Mouse (Mus musculus) limb, embryonic 10.5 days (tissue): ENCODE measurements around the gene Elp5. TPM values are rescaled to one million over a fixed set of nuclear protein-coding genes. Genes with fewer than 3 reads are reported as not detected.

Experiments used
- DNase-seq: peaks from one replicate; pipeline ENCODE4 v3.0.0-alpha.2; 2017; ENCODE audit warnings: low spot score
- H3K27ac ChIP-seq: fragments of 300-500 bp; sonication (generic); 2 replicates; pipeline ENCODE4 v1.5.1; 2016; ENCODE audit warnings: mild to moderate bottlenecking
- H3K27me3 ChIP-seq: fragments of 300-500 bp; sonication (generic); 2 replicates; pipeline ENCODE4 v1.6.1; 2016; ENCODE audit warnings: low read depth, mild to moderate bottlenecking; ENCODE audit not compliant: poor library complexity, severe bottlenecking
- H3K36me3 ChIP-seq: fragments of 300-500 bp; sonication (generic); 2 replicates; pipeline ENCODE4 v1.6.1; 2016; ENCODE audit warnings: mild to moderate bottlenecking, moderate library complexity
- H3K4me1 ChIP-seq: fragments of 300-500 bp; sonication (generic); 2 replicates; pipeline ENCODE4 v1.6.1; 2016
- H3K4me3 ChIP-seq: fragments of 300-500 bp; sonication (generic); 2 replicates; pipeline ENCODE4 v1.5.1; 2016; ENCODE audit warnings: mild to moderate bottlenecking, moderate library complexity
- H3K9me3 ChIP-seq: fragments of 300-500 bp; sonication (generic); replicated peaks from 2 replicates; pipeline ENCODE4 v1.6.1; 2016; ENCODE audit warnings: mild to moderate bottlenecking
- WGBS: fragments of 180-500 bp; shearing (Covaris S2); methylation state at CpG from one replicate; pipeline ENCODE4 v1.1.7; 2016; 5-methylcytosine and 5-hydroxymethylcytosine counted together
- polyA plus RNA-seq: library from polyadenylated mRNA; unstranded; fragments of >200 nt; fragmentation: Nextera tagmentation; extraction: Ambion mirVana; gene quantifications from 2 replicates; pipeline ENCODE4 v1.2.1, GENCODE M21; 2016

The Elp5 gene
- polyA plus RNA-seq, 1 experiment from 2014 or later = 154 TPM

DNA sequence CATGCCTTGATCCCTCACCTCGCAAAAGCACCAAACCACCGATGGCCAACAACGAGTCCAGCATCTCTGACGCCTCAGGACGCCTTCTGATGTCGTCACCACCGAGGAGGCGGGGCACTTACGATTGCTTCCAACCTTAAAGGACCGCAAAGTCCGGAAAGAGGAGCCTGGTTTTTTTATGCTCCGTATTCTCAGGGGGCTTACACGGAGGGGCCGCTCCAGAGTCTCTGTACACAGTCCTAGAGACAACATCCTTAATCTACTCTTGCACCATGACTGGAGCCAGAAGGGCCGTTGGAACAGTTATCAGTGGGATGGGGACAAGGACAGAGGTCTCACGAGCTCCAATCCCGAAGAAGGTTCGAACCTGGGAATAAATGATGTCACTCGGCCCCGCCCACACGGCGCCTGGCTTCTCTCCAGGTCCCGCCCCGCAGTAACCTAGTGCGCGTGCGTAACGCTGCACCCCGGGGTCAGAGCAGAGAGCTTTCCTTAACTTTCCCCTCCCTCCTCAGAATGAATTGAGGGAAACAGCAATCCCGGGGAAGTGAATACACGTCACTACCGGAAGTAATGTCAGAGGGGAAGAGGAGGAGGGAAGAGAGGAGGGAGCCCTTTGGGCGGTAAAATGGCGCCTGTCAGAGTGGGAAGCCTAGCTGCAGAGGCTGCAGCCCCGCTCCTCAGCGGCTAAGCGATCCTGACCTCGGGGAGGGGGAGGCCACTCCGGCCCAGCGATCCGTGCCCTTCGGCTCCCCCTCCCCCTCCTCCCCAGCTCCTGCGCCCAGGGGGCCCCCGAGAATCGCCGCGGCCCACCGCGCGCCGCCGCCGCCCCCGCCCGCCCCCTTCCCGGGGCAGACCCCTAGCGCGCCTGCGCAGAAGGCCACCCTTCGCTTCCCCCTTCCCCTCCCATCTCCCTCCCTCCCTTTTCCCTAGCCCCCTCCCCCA, 1.8 kb downstream of the Elp5 start:
- under 1% methylated on average over 51 of the region's 60 CpGs for WGBS
- H3K36me3 ChIP-seq = peaks cover 62% of the 10 kb centered on the region
- peak; percentile 99 for DNase-seq
- peaks cover 26% of the 10 kb centered on the region for H3K4me1 ChIP-seq
- peak overlapping the region; percentile 98 for H3K4me3 ChIP-seq
- H3K27me3 ChIP-seq = no peaks in the 10 kb centered on the region
- H3K9me3 ChIP-seq = no peaks in the 10 kb centered on the region
- peak overlapping the region; percentile 98 for H3K27ac ChIP-seq

DNA sequence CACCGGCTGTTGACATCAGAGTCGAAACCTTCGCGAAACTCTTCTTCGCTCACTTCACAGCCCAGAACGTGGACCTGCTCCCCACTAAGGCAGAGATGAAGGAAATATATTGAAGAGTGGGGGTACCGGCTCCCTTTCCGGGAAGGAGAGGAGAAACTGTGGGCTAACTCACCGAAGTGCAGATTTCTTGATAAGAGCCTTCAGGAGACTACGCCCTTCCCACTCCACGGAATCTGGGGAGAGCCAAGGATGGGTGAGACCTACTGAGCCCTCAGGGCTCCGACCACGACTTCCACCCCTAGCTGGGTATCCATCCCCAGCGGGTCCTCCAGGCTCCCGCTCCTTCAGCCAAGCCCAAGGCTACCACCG, 2.5 kb downstream of the Elp5 start:
- 3% methylated on average over 16 of the region's 16 CpGs for WGBS
- no peaks in the 10 kb centered on the region for H3K9me3 ChIP-seq

DNA sequence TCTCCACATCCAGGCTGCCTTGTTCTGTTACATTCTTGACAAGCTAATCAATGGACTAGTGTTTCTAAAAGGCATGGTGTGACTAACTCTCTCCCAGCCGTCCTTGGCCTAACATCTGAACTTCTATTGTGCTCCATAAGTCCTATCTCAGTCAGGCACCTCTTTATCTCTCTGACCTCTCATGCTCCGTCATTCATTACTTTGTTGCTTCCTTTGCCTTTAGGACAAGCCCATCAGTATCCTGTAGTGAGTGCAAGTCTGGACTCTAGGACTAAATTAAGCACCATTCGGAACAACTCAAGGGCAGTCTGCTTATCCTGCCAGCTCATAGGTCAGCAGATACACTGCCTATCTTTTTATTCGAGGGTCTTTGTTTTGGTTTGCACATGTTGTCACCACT, 6.0 kb downstream of the Elp5 start:
- peaks cover 77% of the 10 kb centered on the region for H3K36me3 ChIP-seq
- no peak overlapping the region for H3K27ac ChIP-seq
- H3K27me3 ChIP-seq = no peaks in the 10 kb centered on the region
- no peak for DNase-seq
- H3K9me3 ChIP-seq = no peaks in the 10 kb centered on the region
- 95% methylated on average over 4 of the region's 4 CpGs for WGBS
- no peak overlapping the region for H3K4me3 ChIP-seq
- H3K4me1 ChIP-seq = peaks cover 4% of the 10 kb centered on the region; the same call in 1 of the 2 replicates

More for the DNA sequence above, 2.5 kb downstream of the Elp5 start:
- no peak for DNase-seq
- peaks cover 26% of the 10 kb centered on the region for H3K4me1 ChIP-seq
- peaks cover 62% of the 10 kb centered on the region for H3K36me3 ChIP-seq
- no peaks in the 10 kb centered on the region for H3K27me3 ChIP-seq
- peak overlapping the region; percentile 98 for H3K4me3 ChIP-seq
- H3K27ac ChIP-seq = peak overlapping the region; percentile 98

DNA sequence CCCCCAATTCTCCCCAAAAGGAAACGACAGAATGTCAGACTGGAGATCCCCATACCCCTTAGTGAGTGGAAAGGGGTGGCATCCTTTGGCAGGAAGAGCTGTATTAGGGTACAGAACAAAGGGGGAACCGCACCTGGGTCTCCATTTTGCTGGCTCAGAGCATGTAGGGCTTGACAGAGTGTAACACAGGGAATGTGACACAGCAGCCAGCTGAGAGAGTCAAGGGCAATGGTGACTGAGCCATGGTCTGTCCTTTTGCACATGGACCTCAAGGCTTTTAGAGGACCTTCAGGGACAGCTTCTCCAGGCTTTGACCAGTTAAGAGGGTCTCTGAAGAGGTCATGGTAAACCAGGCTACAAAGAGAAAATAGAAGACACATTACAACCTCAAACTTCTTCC, 7.4 kb downstream of the Elp5 start:
- Histone ChIP-seq H3K27ac (no peak overlapping the region), H3K36me3 (peaks cover 88% of the 10 kb centered on the region), H3K9me3 (no peaks in the 10 kb centered on the region), H3K4me3 (no peak overlapping the region), H3K4me1 (peaks cover 4% of the 10 kb centered on the region; the same call in 1 of the 2 replicates), H3K27me3 (no peaks in the 10 kb centered on the region)
- no peak for DNase-seq
- 93% methylated on average over 2 of the region's 2 CpGs for WGBS

DNA sequence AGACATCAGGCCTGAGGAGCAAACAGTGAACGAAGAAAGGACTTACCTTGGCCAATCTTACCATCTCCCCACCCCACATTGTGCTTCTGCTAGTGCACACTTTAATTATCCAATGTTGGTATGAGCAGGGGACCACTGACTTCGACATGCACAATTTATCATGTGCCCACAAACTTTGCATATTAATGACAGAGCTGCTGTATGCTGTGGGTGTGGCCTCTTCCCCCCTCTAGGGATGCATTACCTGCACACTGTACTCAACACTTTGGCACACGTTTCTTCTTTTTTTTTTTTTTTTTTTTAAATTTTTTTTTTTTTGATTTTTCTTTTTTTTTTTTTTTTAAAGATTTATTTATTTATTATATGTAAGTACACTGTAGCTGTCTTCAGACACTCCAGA, 11.5 kb downstream of the Elp5 start:
- Histone ChIP-seq H3K27ac (no peak overlapping the region), H3K36me3 (peaks cover 83% of the 10 kb centered on the region), H3K27me3 (peaks cover 32% of the 10 kb centered on the region), H3K4me1 (peaks cover 11% of the 10 kb centered on the region), H3K4me3 (no peak overlapping the region), H3K9me3 (no peaks in the 10 kb centered on the region)
- DNase-seq = no peak
- 93% methylated on average over 3 of the region's 3 CpGs for WGBS

DNA sequence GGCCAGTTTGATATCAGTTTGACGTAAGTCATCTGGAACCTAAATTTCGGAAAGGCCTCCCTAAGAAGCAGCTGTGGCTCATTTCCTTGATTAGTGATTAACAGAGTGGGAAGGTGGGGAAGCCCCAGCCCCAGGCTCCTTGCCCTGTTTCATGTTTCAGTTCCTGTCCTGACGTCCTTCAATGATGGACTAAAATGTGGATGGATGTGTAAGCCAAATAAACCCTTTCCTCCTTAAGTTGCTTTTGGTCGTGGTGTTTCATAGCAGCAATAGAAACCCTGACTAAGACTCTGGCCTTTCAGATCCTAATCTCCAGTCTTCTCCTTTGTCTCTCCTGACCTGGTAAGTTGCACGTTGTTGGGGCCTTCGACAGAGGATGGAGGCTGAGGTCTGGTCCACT, 12.1 kb downstream of the Elp5 start:
- no peak overlapping the region for H3K27ac ChIP-seq
- H3K9me3 ChIP-seq = no peaks in the 10 kb centered on the region
- H3K4me3 ChIP-seq = no peak overlapping the region
- H3K36me3 ChIP-seq = peaks cover 77% of the 10 kb centered on the region
- no peak for DNase-seq
- H3K4me1 ChIP-seq = peaks cover 14% of the 10 kb centered on the region
- peaks cover 37% of the 10 kb centered on the region for H3K27me3 ChIP-seq
- WGBS = 87% methylated on average over 6 of the region's 6 CpGs

DNA sequence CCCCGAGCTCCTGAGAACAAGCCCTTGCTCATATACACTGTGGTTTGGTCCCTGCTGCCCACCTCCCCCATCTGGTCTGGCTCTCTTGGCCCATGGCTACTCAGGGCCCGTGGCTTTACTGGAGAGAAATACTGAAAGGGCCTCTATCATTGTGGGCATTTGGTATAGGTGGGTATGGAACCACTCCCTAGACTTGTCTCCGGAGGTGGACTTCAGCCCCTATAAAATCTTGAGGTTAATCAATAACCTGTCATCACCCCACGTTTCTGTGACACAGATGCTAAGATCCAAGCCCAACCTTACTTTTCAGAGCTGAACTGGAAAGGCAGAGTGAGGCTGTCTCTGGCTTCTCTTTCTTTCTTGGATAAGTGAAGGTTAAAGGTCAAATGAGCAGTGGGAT, 13.5 kb downstream of the Elp5 start:
- Histone ChIP-seq H3K36me3 (peaks cover 63% of the 10 kb centered on the region), H3K27me3 (peaks cover 52% of the 10 kb centered on the region), H3K4me1 (peaks cover 17% of the 10 kb centered on the region), H3K27ac (no peak overlapping the region), H3K9me3 (no peaks in the 10 kb centered on the region), H3K4me3 (no peak overlapping the region)
- WGBS = 84% methylated on average over 4 of the region's 4 CpGs
- no peak for DNase-seq

DNA sequence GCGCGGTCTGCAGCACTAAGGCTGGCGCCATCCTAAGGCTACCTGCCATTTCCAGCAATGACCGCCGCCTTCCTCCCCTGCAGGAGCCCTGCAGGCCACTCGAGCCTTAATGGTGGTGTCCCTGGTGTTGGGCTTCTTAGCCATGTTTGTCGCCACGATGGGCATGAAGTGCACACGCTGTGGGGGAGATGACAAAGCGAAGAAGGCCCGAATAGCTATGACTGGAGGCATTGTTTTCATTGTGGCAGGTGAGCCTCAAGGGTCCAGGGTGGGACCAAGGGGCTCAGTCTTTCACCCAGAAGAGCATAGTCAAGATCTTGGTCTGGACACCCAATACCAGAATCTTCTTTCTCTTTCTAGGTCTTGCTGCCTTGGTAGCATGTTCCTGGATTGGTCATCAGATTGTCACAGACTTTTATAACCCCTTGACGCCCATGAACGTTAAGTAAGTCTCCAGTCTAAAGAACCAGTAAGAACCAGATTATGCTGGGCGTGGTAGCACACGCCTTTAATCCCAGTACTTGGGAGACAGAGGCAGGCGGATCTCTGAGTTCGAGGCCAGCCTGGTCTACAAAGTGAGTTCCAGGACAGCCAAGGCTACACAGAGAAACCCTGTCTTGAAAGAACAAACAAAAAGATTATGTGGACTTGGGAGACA, 15.3 kb downstream of the Elp5 start:
- H3K4me1 ChIP-seq = peaks cover 17% of the 10 kb centered on the region
- peak overlapping the region; percentile 50 for H3K4me3 ChIP-seq
- H3K9me3 ChIP-seq = no peaks in the 10 kb centered on the region
- peaks cover 70% of the 10 kb centered on the region for H3K27me3 ChIP-seq
- H3K36me3 ChIP-seq = peaks cover 45% of the 10 kb centered on the region
- DNase-seq = no peak
- 38% methylated on average over 17 of the region's 17 CpGs for WGBS
- peak overlapping the region; percentile 77 for H3K27ac ChIP-seq

DNA sequence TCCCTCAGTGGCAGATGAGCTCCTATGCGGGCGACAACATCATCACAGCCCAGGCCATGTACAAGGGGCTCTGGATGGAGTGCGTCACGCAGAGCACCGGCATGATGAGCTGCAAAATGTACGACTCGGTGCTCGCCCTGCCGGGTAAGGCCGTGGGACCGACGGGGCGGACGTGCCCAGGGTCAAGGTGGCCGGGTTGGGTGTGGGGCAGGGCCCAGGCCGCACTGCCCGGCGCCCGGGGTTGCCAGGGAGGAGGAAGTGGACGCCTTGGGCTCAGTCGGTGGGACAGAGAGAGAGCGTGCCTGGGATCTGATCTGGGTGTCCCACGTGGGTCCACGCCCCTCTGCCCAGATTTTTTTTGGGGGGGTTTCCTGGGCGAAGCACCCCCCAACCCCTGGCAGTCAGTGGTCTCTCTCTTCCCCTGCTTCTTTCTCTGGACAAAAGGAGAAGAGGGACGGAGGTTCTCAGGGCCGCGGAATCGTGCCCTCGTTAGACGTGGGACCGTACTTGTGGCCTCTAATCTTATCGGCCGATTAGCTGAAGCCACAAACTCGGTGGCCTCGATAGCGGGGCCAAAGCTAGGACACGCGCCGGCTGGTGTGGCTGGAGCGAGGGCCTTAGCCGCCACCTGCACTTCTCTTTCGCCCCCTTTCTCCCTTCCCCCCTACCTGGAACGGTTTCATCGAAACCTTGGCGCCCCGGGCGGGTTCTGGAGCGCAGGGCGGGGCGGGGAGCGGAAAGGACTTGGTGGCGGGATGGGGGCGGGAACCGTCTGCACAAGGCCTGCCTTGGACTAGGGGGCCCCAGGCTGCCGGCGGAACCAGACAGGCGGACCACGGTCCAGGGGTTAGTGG, 16.1 kb downstream of the Elp5 start:
- 2% methylated on average over 59 of the region's 59 CpGs for WGBS
- Histone ChIP-seq H3K27me3 (peaks cover 77% of the 10 kb centered on the region), H3K36me3 (peaks cover 38% of the 10 kb centered on the region), H3K27ac (peak overlapping the region; percentile 77), H3K4me3 (peak overlapping the region; percentile 50), H3K4me1 (peaks cover 17% of the 10 kb centered on the region), H3K9me3 (no peaks in the 10 kb centered on the region)
- DNase-seq = peak; percentile 71

DNA sequence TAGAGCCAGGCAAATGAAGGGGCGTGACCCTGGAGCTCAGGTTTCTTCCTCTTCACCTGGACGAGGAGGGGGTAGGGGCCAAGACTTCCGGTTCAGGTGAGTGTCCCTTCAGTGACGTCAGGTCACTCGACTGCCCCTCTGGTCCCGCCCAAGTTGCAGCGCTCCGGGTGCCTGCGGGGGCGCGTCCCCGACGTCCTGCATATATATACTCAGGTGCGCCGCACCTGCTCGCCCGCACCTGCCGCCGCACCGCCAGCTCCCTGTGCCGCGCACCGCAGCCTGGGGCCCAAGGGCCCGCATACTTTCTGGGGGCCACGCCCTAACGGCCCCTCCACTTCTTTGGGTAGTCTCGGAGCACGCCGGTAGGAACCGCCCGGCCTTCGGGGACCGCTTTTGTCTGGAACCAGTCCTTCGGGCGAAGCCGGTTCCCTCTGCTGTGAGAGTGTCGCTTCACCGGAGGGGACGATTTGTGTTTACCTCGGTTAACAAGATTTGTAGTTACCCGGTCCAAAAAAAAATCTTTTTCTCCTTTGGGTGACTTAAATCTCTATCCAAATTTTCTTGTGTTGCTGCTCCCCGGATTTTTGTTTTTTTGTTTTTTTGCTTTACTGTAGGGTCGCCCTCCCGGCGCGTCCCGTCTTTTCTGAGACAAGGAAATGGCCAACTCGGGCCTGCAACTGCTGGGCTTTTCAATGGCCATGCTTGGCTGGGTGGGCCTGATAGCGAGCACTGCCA, 16.9 kb downstream of the Elp5 start:
- peaks cover 83% of the 10 kb centered on the region for H3K27me3 ChIP-seq
- H3K36me3 ChIP-seq = peaks cover 32% of the 10 kb centered on the region
- peak overlapping the region; percentile 77 for H3K27ac ChIP-seq
- WGBS = 2% methylated on average over 49 of the region's 49 CpGs
- H3K9me3 ChIP-seq = no peaks in the 10 kb centered on the region
- peaks cover 17% of the 10 kb centered on the region for H3K4me1 ChIP-seq
- DNase-seq = peak; percentile 51
- peak overlapping the region; percentile 50 for H3K4me3 ChIP-seq

DNA sequence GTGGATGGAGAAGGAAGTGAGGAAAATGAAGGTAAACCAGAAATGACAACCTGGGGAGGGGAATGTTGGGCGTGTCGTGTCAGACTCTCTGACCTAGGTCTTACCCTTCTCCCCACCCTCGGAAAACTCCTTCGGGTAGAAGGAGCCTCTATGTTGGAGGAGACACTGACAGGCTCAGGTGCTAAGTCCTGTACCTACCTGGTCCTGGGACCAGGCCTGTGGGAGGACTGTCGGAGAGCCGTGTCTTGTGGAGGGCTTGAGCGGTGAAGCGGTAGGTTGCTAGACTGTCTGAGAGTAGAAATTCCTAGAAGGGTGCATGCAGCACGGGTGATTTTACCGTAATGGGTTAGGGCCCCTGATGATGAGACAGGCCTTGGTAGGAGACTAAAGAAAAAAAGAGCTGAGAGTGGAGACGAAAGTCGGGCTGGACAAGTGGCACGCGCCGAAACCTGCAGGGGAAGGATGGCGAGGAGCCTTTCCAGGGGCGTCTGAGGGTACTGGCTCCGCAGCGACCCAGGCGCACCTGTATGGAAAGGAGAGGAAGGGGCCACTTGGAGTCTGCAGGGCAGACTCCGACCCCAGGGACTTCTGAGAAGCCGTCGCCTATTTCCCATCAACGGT, 17.6 kb downstream of the Elp5 start, which contains the start of gene Cldn7:
Gene Cldn7, plus strand, starts transcription at position 130 of the 621 bp plus-strand sequence.
- peak; percentile 42 for DNase-seq
- H3K27ac ChIP-seq = 0 out of 2 replicates have a peak within 1 kb of the TSS, but pooled peaks have one; percentile 2

More for the DNA sequence above, 17.6 kb downstream of the Elp5 start, which contains the start of gene Cldn7:
- Histone ChIP-seq H3K27me3 (peaks cover 83% of the 10 kb centered on the region), H3K36me3 (peaks cover 25% of the 10 kb centered on the region), H3K4me1 (peaks cover 17% of the 10 kb centered on the region), H3K9me3 (no peaks in the 10 kb centered on the region), H3K4me3 (peak within 1 kb of the TSS; percentile 50)
- WGBS = 9% methylated on average over 24 of the region's 24 CpGs
